Mouse (Mus musculus) hindbrain, embryonic 10.5 days (tissue): ENCODE measurements around the gene Fcgrt. TPM values are rescaled to one million over a fixed set of nuclear protein-coding genes. Genes with fewer than 3 reads are reported as not detected.

Source experiments
- DNase-seq: peaks from one replicate; pipeline ENCODE4 v3.0.0-alpha.2; 2017; ENCODE audit warnings: low spot score
- H3K27ac ChIP-seq: fragments of 300-500 bp; sonication (generic); 2 replicates; pipeline ENCODE4 v1.5.1; 2016; ENCODE audit warnings: mild to moderate bottlenecking, moderate library complexity
- H3K27me3 ChIP-seq: fragments of 300-500 bp; sonication (generic); 2 replicates; pipeline ENCODE4 v1.6.1; 2016; ENCODE audit warnings: mild to moderate bottlenecking; ENCODE audit not compliant: poor library complexity, insufficient read depth, severe bottlenecking
- H3K36me3 ChIP-seq: fragments of 300-500 bp; sonication (generic); 2 replicates; pipeline ENCODE4 v1.6.1; 2016; ENCODE audit warnings: mild to moderate bottlenecking, moderate library complexity
- H3K4me1 ChIP-seq: fragments of 300-500 bp; sonication (generic); replicated peaks from 2 replicates; pipeline ENCODE4 v1.6.1; 2016; ENCODE audit warnings: mild to moderate bottlenecking
- H3K4me3 ChIP-seq: fragments of 300-500 bp; sonication (generic); 2 replicates; pipeline ENCODE4 v1.5.1; 2016; ENCODE audit warnings: mild to moderate bottlenecking, moderate library complexity
- H3K9me3 ChIP-seq: fragments of 300-500 bp; sonication (generic); 2 replicates; pipeline ENCODE4 v1.6.1; 2016; ENCODE audit warnings: mild to moderate bottlenecking, moderate library complexity
- WGBS: fragments of 180-500 bp; shearing (Covaris S2); methylation state at CpG from one replicate; pipeline ENCODE4 v1.1.7; 2016; 5-methylcytosine and 5-hydroxymethylcytosine counted together
- polyA plus RNA-seq: library from polyadenylated mRNA; unstranded; fragments of >200 nt; fragmentation: Nextera tagmentation; extraction: Ambion mirVana; gene quantifications from 2 replicates; pipeline ENCODE4 v1.2.1, GENCODE M21; 2016

Gene Fcgrt
- polyA plus RNA-seq, 1 experiment from 2014 or later = 13.1 TPM

- under 1% methylated on average over 18 of the region's 18 CpGs for WGBS
- DNase-seq = no peak
- no peaks in the 10 kb centered on the region for H3K27me3 ChIP-seq
- H3K27ac ChIP-seq = peak within 1 kb of the TSS; percentile 99
- H3K4me1 ChIP-seq = peaks cover 50% of the 10 kb centered on the region
- no peaks in the 10 kb centered on the region for H3K9me3 ChIP-seq
- H3K36me3 ChIP-seq = peaks cover 35% of the 10 kb centered on the region
- peak within 1 kb of the TSS; percentile 95 for H3K4me3 ChIP-seq
Measured at GRCm38 (mm10) chr7:45052862-45053116, 50.9 kb downstream of the Fcgrt start, which contains the start of gene Prr12. TSS of gene Prr12 (minus strand) at chr7:45052881.

- no peaks in the 10 kb centered on the region for H3K27me3 ChIP-seq
- under 1% methylated on average over 38 of the region's 38 CpGs for WGBS
- no peaks in the 10 kb centered on the region for H3K9me3 ChIP-seq
- H3K4me1 ChIP-seq = peaks cover 50% of the 10 kb centered on the region
- H3K36me3 ChIP-seq = peaks cover 40% of the 10 kb centered on the region
- DNase-seq = no peak
- H3K4me3 ChIP-seq = peak overlapping the region; percentile 95
- peak overlapping the region; percentile 99 for H3K27ac ChIP-seq
Measured at GRCm38 (mm10) chr7:45052181-45052861, 51.3 kb downstream of the Fcgrt start.

GRCm38 (mm10) chr7:45051601-45051974, 52.1 kb downstream of the Fcgrt start:
- Histone ChIP-seq H3K36me3 (peaks cover 47% of the 10 kb centered on the region), H3K9me3 (no peaks in the 10 kb centered on the region), H3K4me3 (peak overlapping the region; percentile 95), H3K27ac (peak overlapping the region; percentile 99), H3K4me1 (peaks cover 51% of the 10 kb centered on the region), H3K27me3 (no peaks in the 10 kb centered on the region)
- DNase-seq = no peak
- WGBS = 4% methylated on average over 13 of the region's 13 CpGs

- Histone ChIP-seq H3K4me1 (peaks cover 50% of the 10 kb centered on the region), H3K27ac (peak overlapping the region; percentile 99), H3K27me3 (no peaks in the 10 kb centered on the region), H3K9me3 (no peaks in the 10 kb centered on the region), H3K4me3 (peak overlapping the region; percentile 95), H3K36me3 (peaks cover 52% of the 10 kb centered on the region)
- WGBS = 2% methylated on average over 16 of the region's 16 CpGs
- peak; percentile 89 for DNase-seq
Measured at GRCm38 (mm10) chr7:45050945-45051600, 52.6 kb downstream of the Fcgrt start.

GRCm38 (mm10) chr7:45048923-45049657, 54.6 kb downstream of the Fcgrt start:
- Histone ChIP-seq H3K27me3 (no peaks in the 10 kb centered on the region), H3K36me3 (peaks cover 72% of the 10 kb centered on the region), H3K9me3 (no peaks in the 10 kb centered on the region), H3K4me3 (peak overlapping the region; percentile 95; the same call in 1 of the 2 replicates), H3K27ac (0 out of 2 replicates have a peak overlapping the region, but pooled peaks have one; percentile 40), H3K4me1 (peaks cover 43% of the 10 kb centered on the region)
- WGBS = 92% methylated on average over 23 of the region's 23 CpGs
- no peak for DNase-seq

- Histone ChIP-seq H3K27me3 (no peaks in the 10 kb centered on the region), H3K9me3 (no peaks in the 10 kb centered on the region), H3K27ac (no peak overlapping the region), H3K4me3 (no peak overlapping the region), H3K4me1 (peaks cover 36% of the 10 kb centered on the region), H3K36me3 (peaks cover 80% of the 10 kb centered on the region)
- no peak for DNase-seq
- 95% methylated on average over 38 of the region's 38 CpGs for WGBS
Measured at GRCm38 (mm10) chr7:45048001-45048890, 55.4 kb downstream of the Fcgrt start.

- Histone ChIP-seq H3K27me3 (no peaks in the 10 kb centered on the region), H3K9me3 (no peaks in the 10 kb centered on the region), H3K36me3 (peaks cover 88% of the 10 kb centered on the region), H3K4me3 (no peak overlapping the region), H3K4me1 (peaks cover 36% of the 10 kb centered on the region), H3K27ac (no peak overlapping the region)
- no peak for DNase-seq
- WGBS = 96% methylated on average over 14 of the region's 14 CpGs
Measured at GRCm38 (mm10) chr7:45047491-45047890, 56.2 kb downstream of the Fcgrt start.

GRCm38 (mm10) chr7:45046853-45047350, 56.7 kb downstream of the Fcgrt start:
- Histone ChIP-seq H3K9me3 (no peaks in the 10 kb centered on the region), H3K27me3 (no peaks in the 10 kb centered on the region), H3K4me3 (0 out of 2 replicates have a peak overlapping the region, but pooled peaks have one; percentile 9), H3K4me1 (peaks cover 32% of the 10 kb centered on the region), H3K36me3 (peaks cover 94% of the 10 kb centered on the region), H3K27ac (no peak overlapping the region)
- whole genome bisulfite sequencing = 96% methylated on average over 26 of the region's 26 CpGs
- DNase-seq = no peak

GRCm38 (mm10) chr7:45045741-45046140, 57.9 kb downstream of the Fcgrt start:
- Histone ChIP-seq H3K9me3 (no peaks in the 10 kb centered on the region), H3K36me3 (peaks cover 100% of the 10 kb centered on the region), H3K27me3 (no peaks in the 10 kb centered on the region), H3K4me3 (no peak overlapping the region), H3K27ac (peak overlapping the region; percentile 53; the same call in 1 of the 2 replicates), H3K4me1 (peaks cover 21% of the 10 kb centered on the region)
- 94% methylated on average over 22 of the region's 22 CpGs for WGBS
- DNase-seq = no peak

- H3K4me1 ChIP-seq = 0 out of 2 replicates have a peak, but pooled peaks cover 4% of the 10 kb centered on the region
- WGBS = 96% methylated on average over 14 of the region's 14 CpGs
- H3K4me3 ChIP-seq = no peak overlapping the region
- H3K36me3 ChIP-seq = peaks cover 100% of the 10 kb centered on the region
- no peaks in the 10 kb centered on the region for H3K9me3 ChIP-seq
- H3K27ac ChIP-seq = no peak overlapping the region
- no peak for DNase-seq
- H3K27me3 ChIP-seq = no peaks in the 10 kb centered on the region
Measured at GRCm38 (mm10) chr7:45043307-45043706, 60.3 kb downstream of the Fcgrt start.
